Mouse (Mus musculus) intestine, embryonic 14.5 days (tissue): Measurements from ENCODE around the gene Baiap2l2. TPM values are rescaled to one million over a fixed set of nuclear protein-coding genes. Genes with fewer than 3 reads are reported as not detected.

Experiments
- ATAC-seq: fragments of 200-750 bp; cut with Nextera tagmentation; replicated peaks from 2 replicates; pipeline ENCODE4 v1.8.0; 2017; ENCODE audit warnings: low read depth, moderate number of reproducible peaks, moderate TSS enrichment, moderate library complexity; ENCODE audit not compliant: low FRiP score, low TSS enrichment
- DNase-seq: peaks from one replicate; pipeline ENCODE4 v3.0.0-alpha.2; 2018; ENCODE audit warnings: low spot score
- H3K27ac ChIP-seq: fragments of 300-500 bp; sonication (generic); 2 replicates; pipeline ENCODE4 v1.5.1; 2014; ENCODE audit warnings: low read depth, mild to moderate bottlenecking, control low read depth
- H3K27me3 ChIP-seq: fragments of 300-500 bp; sonication (generic); replicated peaks from 2 replicates; pipeline ENCODE4 v1.6.1; 2014; ENCODE audit warnings: low read length, control low read depth; ENCODE audit not compliant: control insufficient read depth, insufficient read depth
- H3K36me3 ChIP-seq: fragments of 300-500 bp; sonication (generic); 2 replicates; pipeline ENCODE4 v1.6.1; 2014; ENCODE audit warnings: low read length, control low read depth; ENCODE audit not compliant: control insufficient read depth, insufficient read depth
- H3K4me1 ChIP-seq: fragments of 300-500 bp; sonication (generic); replicated peaks from 2 replicates; pipeline ENCODE4 v1.6.1; 2014; ENCODE audit warnings: low read length, control low read depth, mixed read lengths; ENCODE audit not compliant: control insufficient read depth, insufficient read depth
- H3K4me2 ChIP-seq: fragments of 300-500 bp; sonication (generic); 2 replicates; pipeline ENCODE4 v1.6.1; 2014; ENCODE audit warnings: low read length
- H3K4me3 ChIP-seq: fragments of 300-500 bp; sonication (generic); 2 replicates; pipeline ENCODE4 v1.5.1; 2014; ENCODE audit warnings: low read depth, low read length, control low read depth, mixed read lengths
- H3K9ac ChIP-seq: fragments of 300-500 bp; sonication (generic); 2 replicates; pipeline ENCODE4 v1.6.1; 2014; ENCODE audit warnings: mild to moderate bottlenecking, low read length
- H3K9me3 ChIP-seq: fragments of 300-500 bp; sonication (generic); 2 replicates; pipeline ENCODE4 v1.6.1; 2016; ENCODE audit warnings: low read length, control low read depth; ENCODE audit not compliant: control insufficient read depth
- WGBS: fragments of 180-500 bp; shearing (Covaris S2); extraction: QIAGEN DNeasy Blood & Tissue Kit; methylation state at CpG from one replicate; pipeline ENCODE4 v1.1.7; 2014; 5-methylcytosine and 5-hydroxymethylcytosine counted together
- polyA plus RNA-seq: library from polyadenylated mRNA; unstranded; fragments of >200 nt; fragmentation: Nextera tagmentation; extraction: Ambion mirVana; gene quantifications from 2 replicates; pipeline ENCODE4 v1.2.1, GENCODE M21; 2014

Baiap2l2 gene
- polyA plus RNA-seq, 1 experiment from 2014 or later = 9.4 TPM

DNA sequence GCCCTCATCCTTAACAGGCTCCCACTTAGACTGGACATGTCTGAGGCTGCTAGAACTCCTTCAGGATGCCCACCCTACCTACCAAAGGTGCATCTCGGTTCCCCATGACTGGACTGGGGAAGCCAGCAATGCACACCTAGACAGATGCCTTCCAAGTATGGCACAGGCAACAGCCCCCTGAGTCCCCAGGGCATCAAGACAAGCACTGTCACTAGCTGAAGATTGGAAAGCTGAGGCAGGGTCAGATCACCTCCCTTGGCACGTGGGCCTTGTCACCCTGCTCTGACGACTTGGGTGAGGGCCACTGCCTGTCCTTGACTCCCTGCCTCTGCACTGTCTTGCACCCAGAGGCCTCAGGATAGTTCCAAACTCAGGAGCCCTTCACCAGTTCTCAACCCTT is 3.0 kb upstream of the Baiap2l2 start:
- no peaks in the 10 kb centered on the region for H3K27me3 ChIP-seq
- 82% methylated on average over 3 of the region's 3 CpGs for WGBS
- H3K27ac ChIP-seq = no peak overlapping the region
- no peak for DNase-seq
- no peak for ATAC-seq
- no peak overlapping the region for H3K9ac ChIP-seq
- H3K4me3 ChIP-seq = no peak overlapping the region
- H3K9me3 ChIP-seq = no peaks in the 10 kb centered on the region
- H3K4me1 ChIP-seq = no peaks in the 10 kb centered on the region
- no peak overlapping the region for H3K4me2 ChIP-seq
- peaks cover 10% of the 10 kb centered on the region for H3K36me3 ChIP-seq

DNA sequence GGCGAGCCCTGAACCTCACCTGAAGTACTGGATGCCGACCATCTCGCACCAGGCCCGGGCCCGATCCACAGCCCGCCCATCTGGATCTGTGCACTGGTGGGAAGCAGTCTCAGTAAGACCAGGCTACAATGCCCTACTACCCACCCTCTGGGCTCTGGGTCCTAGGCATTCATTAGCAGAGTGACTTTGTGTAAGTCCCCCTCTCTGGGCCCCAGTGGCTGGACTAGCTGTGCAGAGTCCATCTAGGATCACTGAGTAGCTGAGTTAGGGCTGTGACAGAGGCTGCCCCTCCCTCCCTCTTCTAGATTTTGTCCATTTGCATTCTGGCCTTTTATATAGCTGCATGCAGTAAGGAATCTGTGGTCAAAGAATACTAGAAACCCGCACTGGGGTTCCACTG is 1.8 kb upstream of the Baiap2l2 start:
- Histone ChIP-seq H3K36me3 (peaks cover 10% of the 10 kb centered on the region), H3K27ac (no peak overlapping the region), H3K4me1 (no peaks in the 10 kb centered on the region), H3K9ac (no peak overlapping the region), H3K4me3 (no peak overlapping the region), H3K9me3 (no peaks in the 10 kb centered on the region), H3K4me2 (no peak overlapping the region), H3K27me3 (no peaks in the 10 kb centered on the region)
- 91% methylated on average over 7 of the region's 7 CpGs for WGBS
- DNase-seq (no peak), ATAC-seq (no peak)

DNA sequence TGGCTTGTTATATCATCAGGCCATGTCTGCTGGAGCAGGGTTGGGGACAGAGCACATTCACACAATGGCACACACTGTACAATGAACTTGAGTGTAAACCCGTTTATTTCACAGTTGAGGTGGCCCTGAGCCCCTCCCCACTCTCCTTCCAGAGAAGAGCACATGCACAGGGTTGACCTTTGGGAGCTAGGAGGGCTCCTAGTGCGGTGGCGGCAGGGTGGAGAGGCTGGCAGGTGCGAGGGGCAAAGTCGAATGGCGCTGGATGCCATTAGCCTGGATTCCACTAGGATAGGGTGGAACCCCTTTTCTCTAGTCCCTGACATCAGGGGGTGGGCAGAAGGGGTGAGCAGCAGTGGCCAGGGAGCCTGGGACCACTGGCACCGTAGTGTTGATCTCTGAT is 804 bp upstream of the Baiap2l2 start:
- no peak overlapping the region for H3K4me2 ChIP-seq
- peaks cover 10% of the 10 kb centered on the region for H3K36me3 ChIP-seq
- no peak overlapping the region for H3K9ac ChIP-seq
- H3K9me3 ChIP-seq = no peaks in the 10 kb centered on the region
- no peaks in the 10 kb centered on the region for H3K4me1 ChIP-seq
- no peaks in the 10 kb centered on the region for H3K27me3 ChIP-seq
- no peak for ATAC-seq
- H3K27ac ChIP-seq = no peak overlapping the region
- no peak overlapping the region for H3K4me3 ChIP-seq
- no peak for DNase-seq
- WGBS = 87% methylated on average over 7 of the region's 7 CpGs

DNA sequence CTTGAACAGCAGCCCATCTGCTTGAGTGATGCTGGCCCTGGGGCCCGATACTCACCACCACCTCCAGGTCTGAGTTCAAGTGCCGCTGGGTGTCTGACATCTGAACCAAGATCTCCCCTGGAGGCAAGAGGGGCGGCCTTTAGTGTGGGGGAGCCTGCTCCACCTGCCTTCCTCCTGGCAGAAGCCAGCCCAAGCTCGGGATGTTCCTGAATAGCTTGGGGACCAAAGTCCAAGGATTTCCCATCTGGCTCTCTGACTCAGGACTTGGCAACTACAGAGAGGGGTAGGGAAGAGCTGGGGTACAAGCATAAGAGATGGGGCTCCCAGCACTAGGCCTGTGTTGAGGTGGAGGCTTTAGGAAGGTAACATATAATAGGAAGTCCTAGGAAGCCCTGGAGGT is 2.0 kb downstream of the Baiap2l2 start:
- WGBS = 70% methylated on average over 4 of the region's 4 CpGs
- Histone ChIP-seq H3K36me3 (peaks cover 10% of the 10 kb centered on the region), H3K9ac (no peak overlapping the region), H3K9me3 (no peaks in the 10 kb centered on the region), H3K4me3 (no peak overlapping the region), H3K27me3 (no peaks in the 10 kb centered on the region), H3K4me2 (no peak overlapping the region), H3K27ac (no peak overlapping the region), H3K4me1 (no peaks in the 10 kb centered on the region)
- ATAC-seq (no peak), DNase-seq (no peak)

DNA sequence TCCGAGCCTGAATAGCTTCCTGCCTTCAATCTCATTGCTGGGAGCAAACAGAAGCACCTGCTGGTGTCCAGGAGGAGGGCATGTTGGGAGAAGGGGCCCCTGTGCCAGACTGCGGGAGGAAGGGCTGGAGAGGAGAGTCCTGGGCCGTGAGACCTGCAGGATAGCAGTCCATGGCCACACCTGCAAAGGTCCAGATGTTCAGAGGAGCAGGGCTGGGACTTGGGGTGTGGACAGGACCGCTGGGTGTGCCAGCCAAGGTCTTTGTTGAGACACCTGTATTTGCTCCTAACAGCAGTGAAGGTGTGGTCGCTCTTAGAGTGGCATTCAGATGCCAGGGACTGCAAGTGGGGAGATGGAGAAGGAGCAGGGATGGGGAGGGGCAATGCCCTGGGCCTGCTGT is 2.9 kb downstream of the Baiap2l2 start:
- Histone ChIP-seq H3K4me3 (no peak overlapping the region), H3K27ac (no peak overlapping the region), H3K4me2 (no peak overlapping the region), H3K4me1 (no peaks in the 10 kb centered on the region), H3K9ac (no peak overlapping the region), H3K27me3 (no peaks in the 10 kb centered on the region), H3K36me3 (peaks cover 10% of the 10 kb centered on the region), H3K9me3 (no peaks in the 10 kb centered on the region)
- ATAC-seq (no peak), DNase-seq (no peak)
- WGBS = 63% methylated on average over 5 of the region's 5 CpGs

DNA sequence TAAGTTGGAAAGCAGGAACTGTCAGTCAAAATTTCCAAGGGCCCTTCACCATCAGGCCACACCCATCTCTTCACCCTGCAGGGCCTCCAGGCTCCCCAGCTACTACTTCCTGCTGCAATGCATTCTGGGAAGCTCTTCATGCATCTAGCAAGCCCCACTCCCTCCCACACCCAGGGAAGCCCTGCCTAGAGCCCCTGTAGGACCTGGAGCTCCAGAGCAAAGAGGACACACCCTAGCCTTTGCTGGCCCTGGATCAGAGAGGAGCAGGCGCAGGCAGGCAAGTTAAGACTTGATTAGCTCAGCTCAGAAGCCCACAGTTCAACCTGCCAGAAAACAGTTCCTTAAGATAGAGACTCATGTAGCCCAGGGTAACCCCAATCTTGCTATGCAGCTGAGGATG is 3.9 kb downstream of the Baiap2l2 start:
- Histone ChIP-seq H3K4me1 (no peaks in the 10 kb centered on the region), H3K9ac (no peak overlapping the region), H3K4me3 (no peak overlapping the region), H3K9me3 (no peaks in the 10 kb centered on the region), H3K27me3 (no peaks in the 10 kb centered on the region), H3K27ac (no peak overlapping the region), H3K4me2 (no peak overlapping the region), H3K36me3 (peaks cover 5% of the 10 kb centered on the region; the same call in 1 of the 2 replicates)
- 67% methylated on average over 1 of the region's 1 CpGs for WGBS
- ATAC-seq = no peak; the same call in 1 of the 2 replicates
- no peak for DNase-seq

DNA sequence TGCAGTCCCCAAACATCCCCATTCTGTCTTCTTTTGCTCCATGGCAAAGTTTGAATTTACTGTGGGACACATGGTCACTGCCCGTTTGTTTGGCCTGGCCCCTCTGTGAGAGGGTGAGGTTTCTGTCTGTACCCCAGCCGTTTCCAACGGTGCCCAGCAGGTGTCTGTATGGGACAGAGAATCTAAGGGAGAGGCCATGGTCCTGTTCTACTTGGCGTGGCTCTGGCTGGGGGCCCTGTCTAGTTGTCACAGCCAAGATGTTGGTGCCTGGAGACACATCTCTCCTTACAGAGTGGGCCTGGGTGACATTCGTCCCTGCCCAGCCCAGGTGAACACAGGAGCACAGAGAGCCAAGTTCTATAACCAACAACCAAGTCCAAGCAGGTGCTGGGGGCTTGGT is 4.5 kb downstream of the Baiap2l2 start:
- H3K9ac ChIP-seq = no peak overlapping the region
- 65% methylated on average over 5 of the region's 5 CpGs for WGBS
- H3K27ac ChIP-seq = no peak overlapping the region

DNA sequence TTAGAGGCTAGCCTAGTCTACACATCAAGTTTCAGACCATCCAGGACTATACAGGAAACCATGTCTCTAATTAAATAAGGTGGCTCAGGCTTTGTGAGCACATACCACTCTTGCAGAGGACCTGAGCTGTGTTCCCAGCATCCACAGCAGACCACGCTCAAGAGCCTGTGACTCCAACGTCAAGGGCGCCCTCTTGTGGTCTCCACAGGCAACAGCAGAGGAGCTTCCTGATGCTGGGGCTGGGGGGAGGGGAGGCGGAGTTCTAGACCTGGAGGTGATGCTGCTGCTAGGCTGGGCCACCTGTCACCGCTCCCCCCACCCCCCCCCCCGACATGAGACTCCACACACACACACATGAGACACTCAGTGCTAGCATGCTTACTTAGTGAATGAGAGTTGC is 5.1 kb downstream of the Baiap2l2 start:
- H3K27me3 ChIP-seq = no peaks in the 10 kb centered on the region
- DNase-seq (no peak), ATAC-seq (no peak)
- no peaks in the 10 kb centered on the region for H3K9me3 ChIP-seq
- H3K36me3 ChIP-seq = no peaks in the 10 kb centered on the region
- no peak overlapping the region for H3K9ac ChIP-seq
- H3K4me1 ChIP-seq = no peaks in the 10 kb centered on the region
- WGBS = 34% methylated on average over 6 of the region's 6 CpGs
- no peak overlapping the region for H3K4me2 ChIP-seq
- H3K4me3 ChIP-seq = no peak overlapping the region
- no peak overlapping the region for H3K27ac ChIP-seq

More for the DNA sequence above, 4.5 kb downstream of the Baiap2l2 start:
- no peaks in the 10 kb centered on the region for H3K4me1 ChIP-seq
- no peak overlapping the region for H3K4me2 ChIP-seq
- no peak overlapping the region for H3K4me3 ChIP-seq
- ATAC-seq (no peak), DNase-seq (no peak)
- no peaks in the 10 kb centered on the region for H3K9me3 ChIP-seq
- no peaks in the 10 kb centered on the region for H3K27me3 ChIP-seq
- no peaks in the 10 kb centered on the region for H3K36me3 ChIP-seq

DNA sequence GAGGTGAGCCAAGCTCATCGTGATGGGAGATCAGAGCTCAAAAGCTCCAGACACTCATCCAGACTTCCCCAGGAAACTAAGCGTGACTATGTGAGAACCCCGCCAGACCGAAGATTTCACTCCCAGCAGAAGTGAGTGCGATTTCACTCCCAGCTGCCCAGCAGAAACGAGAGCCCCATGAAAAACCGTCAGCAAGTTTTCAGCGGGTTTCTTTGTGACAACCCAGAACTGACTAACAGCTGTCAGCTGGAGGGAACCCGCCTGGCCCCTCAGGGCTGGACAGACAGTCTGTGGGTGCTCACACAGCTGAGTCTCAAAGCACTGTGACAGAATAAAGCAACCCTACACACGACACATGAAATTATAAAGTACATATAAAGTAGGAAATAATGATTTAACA is 7.6 kb downstream of the Baiap2l2 start:
- Histone ChIP-seq H3K27me3 (no peaks in the 10 kb centered on the region), H3K27ac (no peak overlapping the region), H3K9ac (no peak overlapping the region), H3K4me1 (no peaks in the 10 kb centered on the region), H3K36me3 (no peaks in the 10 kb centered on the region), H3K4me3 (no peak overlapping the region), H3K4me2 (no peak overlapping the region), H3K9me3 (no peaks in the 10 kb centered on the region)
- WGBS = 74% methylated on average over 10 of the region's 10 CpGs
- DNase-seq = no peak
- no peak for ATAC-seq
